Mouse (Mus musculus): Measurements from ENCODE around the gene Pagr1b. TPM values are rescaled to one million over a fixed set of nuclear protein-coding genes. Genes with fewer than 3 reads are reported as not detected.
A peak's percentile ranks its signal among the peaks of the same experiment; 100 is the strongest.

The Pagr1b gene
- polyA plus RNA-seq, 1 experiment from 2014 or later = not detected

GRCm38 (mm10) chr7:127026161-127026600 is 9.9 kb upstream of the Pagr1b start:
- Histone ChIP-seq H3K4me2 (ENCODE audit: low read depth, low read length) (peak overlapping the region; percentile 97), H3K9ac (ENCODE audit: low read depth, low read length) (peak overlapping the region; percentile 98), H3K4me3 (ENCODE audit: low read depth, low read length) (peak overlapping the region; percentile 92), H3K36me3 (ENCODE audit: control insufficient read depth, insufficient read depth) (peaks cover 54% of the 10 kb centered on the region), H3K9me3 (replicated peaks; ENCODE audit: control insufficient read depth, low read length) (no peaks in the 10 kb centered on the region), H3K27ac (ENCODE audit: low read length) (peak overlapping the region; percentile 97), H3K4me1 (ENCODE audit: control insufficient read depth, low read depth, low read length) (peaks cover 61% of the 10 kb centered on the region), H3K27me3 (ENCODE audit: control insufficient read depth, insufficient read depth, low read depth, low read length) (no peaks in the 10 kb centered on the region)
- WGBS (ENCODE audit: insufficient replicate concordance) = 0% methylated on average over 30 of the region's 48 CpGs
- ATAC-seq (ENCODE audit: low read depth) = peak; percentile 26

GRCm38 (mm10) chr7:127025556-127026160 is 9.4 kb upstream of the Pagr1b start:
- H3K27ac ChIP-seq (ENCODE audit: low read length) = peak overlapping the region; percentile 97
- ATAC-seq (ENCODE audit: low read depth) = no peak
- peak overlapping the region; percentile 97 for H3K4me2 ChIP-seq (ENCODE audit: low read depth, low read length)
- peak overlapping the region; percentile 98 for H3K9ac ChIP-seq (ENCODE audit: low read depth, low read length)
- H3K4me3 ChIP-seq (ENCODE audit: low read depth, low read length) = peak overlapping the region; percentile 92
- peaks cover 58% of the 10 kb centered on the region for H3K4me1 ChIP-seq (ENCODE audit: control insufficient read depth, low read depth, low read length)
- H3K36me3 ChIP-seq (ENCODE audit: control insufficient read depth, insufficient read depth) = peaks cover 49% of the 10 kb centered on the region
- H3K27me3 ChIP-seq (ENCODE audit: control insufficient read depth, insufficient read depth, low read depth, low read length) = no peaks in the 10 kb centered on the region
- WGBS (ENCODE audit: insufficient replicate concordance) = 0% methylated on average over 49 of the region's 65 CpGs
- no peaks in the 10 kb centered on the region for H3K9me3 ChIP-seq (replicated peaks; ENCODE audit: control insufficient read depth, low read length)

- peak overlapping the region; percentile 97 for H3K4me2 ChIP-seq (ENCODE audit: low read depth, low read length)
- H3K27ac ChIP-seq (ENCODE audit: low read length) = peak overlapping the region; percentile 97
- peaks cover 56% of the 10 kb centered on the region for H3K4me1 ChIP-seq (ENCODE audit: control insufficient read depth, low read depth, low read length)
- H3K9ac ChIP-seq (ENCODE audit: low read depth, low read length) = peak overlapping the region; percentile 98
- H3K9me3 ChIP-seq (replicated peaks; ENCODE audit: control insufficient read depth, low read length) = no peaks in the 10 kb centered on the region
- under 1% methylated on average over 30 of the region's 30 CpGs for WGBS (ENCODE audit: insufficient replicate concordance)
- peak; percentile 20 for ATAC-seq (ENCODE audit: low read depth)
- H3K4me3 ChIP-seq (ENCODE audit: low read depth, low read length) = peak overlapping the region; percentile 92
- H3K27me3 ChIP-seq (ENCODE audit: control insufficient read depth, insufficient read depth, low read depth, low read length) = no peaks in the 10 kb centered on the region
- H3K36me3 ChIP-seq (ENCODE audit: control insufficient read depth, insufficient read depth) = peaks cover 42% of the 10 kb centered on the region
Measured at GRCm38 (mm10) chr7:127024755-127025555, 8.7 kb upstream of the Pagr1b start.

- no peaks in the 10 kb centered on the region for H3K27me3 ChIP-seq (ENCODE audit: control insufficient read depth, insufficient read depth, low read depth, low read length)
- no peaks in the 10 kb centered on the region for H3K9me3 ChIP-seq (replicated peaks; ENCODE audit: control insufficient read depth, low read length)
- H3K4me3 ChIP-seq (ENCODE audit: low read depth, low read length) = peak overlapping the region; percentile 92
- peaks cover 33% of the 10 kb centered on the region for H3K36me3 ChIP-seq (ENCODE audit: control insufficient read depth, insufficient read depth)
- peak overlapping the region; percentile 97 for H3K4me2 ChIP-seq (ENCODE audit: low read depth, low read length)
- H3K27ac ChIP-seq (ENCODE audit: low read length) = peak overlapping the region; percentile 97
- peaks cover 56% of the 10 kb centered on the region for H3K4me1 ChIP-seq (ENCODE audit: control insufficient read depth, low read depth, low read length)
- WGBS (ENCODE audit: insufficient replicate concordance) = 13% methylated on average over 19 of the region's 19 CpGs
- peak overlapping the region; percentile 98 for H3K9ac ChIP-seq (ENCODE audit: low read depth, low read length)
- ATAC-seq (ENCODE audit: low read depth) = no peak
Measured at GRCm38 (mm10) chr7:127023896-127024690, 7.8 kb upstream of the Pagr1b start.

- Histone ChIP-seq H3K27me3 (ENCODE audit: control insufficient read depth, insufficient read depth, low read depth, low read length) (no peaks in the 10 kb centered on the region), H3K4me1 (ENCODE audit: control insufficient read depth, low read depth, low read length) (peaks cover 54% of the 10 kb centered on the region)
Measured at GRCm38 (mm10) chr7:127023272-127023691, 7.0 kb upstream of the Pagr1b start.

GRCm38 (mm10) chr7:127022528-127023271 is 6.4 kb upstream of the Pagr1b start:
- Histone ChIP-seq H3K4me3 (ENCODE audit: low read depth, low read length) (no peak overlapping the region; the same call in 1 of the 2 replicates), H3K4me1 (ENCODE audit: control insufficient read depth, low read depth, low read length) (peaks cover 54% of the 10 kb centered on the region), H3K27me3 (ENCODE audit: control insufficient read depth, insufficient read depth, low read depth, low read length) (no peaks in the 10 kb centered on the region), H3K27ac (ENCODE audit: low read length) (0 out of 2 replicates have a peak overlapping the region, but pooled peaks have one; percentile 1), H3K9me3 (replicated peaks; ENCODE audit: control insufficient read depth, low read length) (no peaks in the 10 kb centered on the region), H3K4me2 (ENCODE audit: low read depth, low read length) (no peak overlapping the region), H3K36me3 (ENCODE audit: control insufficient read depth, insufficient read depth) (peaks cover 19% of the 10 kb centered on the region), H3K9ac (ENCODE audit: low read depth, low read length) (no peak overlapping the region)
- 90% methylated on average over 7 of the region's 7 CpGs for WGBS (ENCODE audit: insufficient replicate concordance)
- no peak for ATAC-seq (ENCODE audit: low read depth)

More at GRCm38 (mm10) chr7:127023272-127023691, 7.0 kb upstream of the Pagr1b start:
- ATAC-seq (ENCODE audit: low read depth) = no peak
- H3K4me2 ChIP-seq (ENCODE audit: low read depth, low read length) = peak overlapping the region; percentile 97
- no peak overlapping the region for H3K27ac ChIP-seq (ENCODE audit: low read length)
- 86% methylated on average over 13 of the region's 13 CpGs for WGBS (ENCODE audit: insufficient replicate concordance)
- H3K4me3 ChIP-seq (ENCODE audit: low read depth, low read length) = peak overlapping the region; percentile 28
- peak overlapping the region; percentile 26; the same call in 1 of the 2 replicates for H3K9ac ChIP-seq (ENCODE audit: low read depth, low read length)
- peaks cover 25% of the 10 kb centered on the region for H3K36me3 ChIP-seq (ENCODE audit: control insufficient read depth, insufficient read depth)
- no peaks in the 10 kb centered on the region for H3K9me3 ChIP-seq (replicated peaks; ENCODE audit: control insufficient read depth, low read length)

GRCm38 (mm10) chr7:127021563-127022527 is 5.6 kb upstream of the Pagr1b start:
- 38% methylated on average over 5 of the region's 5 CpGs for WGBS (ENCODE audit: insufficient replicate concordance)

More at GRCm38 (mm10) chr7:127021563-127022527, 5.6 kb upstream of the Pagr1b start:
- Histone ChIP-seq H3K4me1 (ENCODE audit: control insufficient read depth, low read depth, low read length) (peaks cover 54% of the 10 kb centered on the region), H3K9ac (ENCODE audit: low read depth, low read length) (peak overlapping the region; percentile 50; the same call in 1 of the 2 replicates), H3K4me2 (ENCODE audit: low read depth, low read length) (peak overlapping the region; percentile 66), H3K27ac (ENCODE audit: low read length) (no peak overlapping the region), H3K4me3 (ENCODE audit: low read depth, low read length) (no peak overlapping the region), H3K9me3 (replicated peaks; ENCODE audit: control insufficient read depth, low read length) (no peaks in the 10 kb centered on the region), H3K27me3 (ENCODE audit: control insufficient read depth, insufficient read depth, low read depth, low read length) (no peaks in the 10 kb centered on the region), H3K36me3 (ENCODE audit: control insufficient read depth, insufficient read depth) (peaks cover 19% of the 10 kb centered on the region)
- ATAC-seq (ENCODE audit: low read depth) = no peak

Data from liver, embryonic 16.5 days (tissue).